Mouse (Mus musculus): ENCODE results near the gene Ptprd.

Ptprd gene

GRCm38 (mm10) chr4:78211529-78212494, at the start of gene Ptprd:
TSS of gene Ptprd (minus strand) at chr4:78211961.
- peak; percentile 40 for DNase-seq (ENCODE audit: low spot score)

GRCm38 (mm10) chr4:78235820-78236219, 24.1 kb upstream of the Ptprd start:
- no peak for DNase-seq (ENCODE audit: low spot score)

GRCm38 (mm10) chr4:78235316-78235715, 23.6 kb upstream of the Ptprd start:
- no peak for DNase-seq (ENCODE audit: low spot score)

GRCm38 (mm10) chr4:78234681-78235080, 22.9 kb upstream of the Ptprd start:
- DNase-seq (ENCODE audit: low spot score): no peak

GRCm38 (mm10) chr4:78213949-78214348, 2.2 kb upstream of the Ptprd start:
- no peak for DNase-seq (ENCODE audit: low spot score)

- no peak for DNase-seq (ENCODE audit: low spot score)
Measured at GRCm38 (mm10) chr4:78212941-78213340, 1.2 kb upstream of the Ptprd start.

- DNase-seq (ENCODE audit: low spot score): peak; percentile 13
Measured at GRCm38 (mm10) chr4:78210878-78211528, 758 bp downstream of the Ptprd start.

GRCm38 (mm10) chr4:78205018-78205417, 6.7 kb downstream of the Ptprd start:
- no peak for DNase-seq (ENCODE audit: low spot score)

- DNase-seq (ENCODE audit: low spot score): no peak
Measured at GRCm38 (mm10) chr4:78168447-78168846, 43.3 kb downstream of the Ptprd start.

GRCm38 (mm10) chr4:78160451-78160850, 51.3 kb downstream of the Ptprd start:
- DNase-seq (ENCODE audit: low spot score): no peak

GRCm38 (mm10) chr4:78150561-78150960, 61.2 kb downstream of the Ptprd start:
- DNase-seq (ENCODE audit: low spot score): no peak

- no peak for DNase-seq (ENCODE audit: low spot score)
Measured at GRCm38 (mm10) chr4:78142767-78143148, 69.0 kb downstream of the Ptprd start.

- DNase-seq (ENCODE audit: low spot score): no peak
Measured at GRCm38 (mm10) chr4:78142088-78142766, 69.5 kb downstream of the Ptprd start.

GRCm38 (mm10) chr4:78110898-78111297, 100.9 kb downstream of the Ptprd start:
- no peak for DNase-seq (ENCODE audit: low spot score)

- peak; percentile 3 for DNase-seq (ENCODE audit: low spot score)
Measured at GRCm38 (mm10) chr4:78097526-78097925, 114.2 kb downstream of the Ptprd start.

GRCm38 (mm10) chr4:78082744-78083143, 129.0 kb downstream of the Ptprd start:
- no peak for DNase-seq (ENCODE audit: low spot score)

GRCm38 (mm10) chr4:78077499-78077898, 134.3 kb downstream of the Ptprd start:
- no peak for DNase-seq (ENCODE audit: low spot score)

- no peak for DNase-seq (ENCODE audit: low spot score)
Measured at GRCm38 (mm10) chr4:78077087-78077486, 134.7 kb downstream of the Ptprd start.

- peak; percentile 4 for DNase-seq (ENCODE audit: low spot score)
Measured at GRCm38 (mm10) chr4:78038401-78038800, 173.4 kb downstream of the Ptprd start.

GRCm38 (mm10) chr4:78002065-78002464, 209.7 kb downstream of the Ptprd start:
- DNase-seq (ENCODE audit: low spot score): no peak

GRCm38 (mm10) chr4:77992709-77993108, 219.1 kb downstream of the Ptprd start:
- DNase-seq (ENCODE audit: low spot score): no peak

GRCm38 (mm10) chr4:77982094-77982493, 229.7 kb downstream of the Ptprd start:
- DNase-seq (ENCODE audit: low spot score): no peak

- peak; percentile 9 for DNase-seq (ENCODE audit: low spot score)
Measured at GRCm38 (mm10) chr4:77961711-77962110, 250.1 kb downstream of the Ptprd start.
